Mouse (Mus musculus): ENCODE data around the gene Fkbp2. TPM values are rescaled to one million over a fixed set of nuclear protein-coding genes. Genes with fewer than 3 reads are reported as not detected.

Gene Fkbp2
- total RNA-seq, 2 experiments from 2014 or later, result 86.9 to 104 TPM

DNA sequence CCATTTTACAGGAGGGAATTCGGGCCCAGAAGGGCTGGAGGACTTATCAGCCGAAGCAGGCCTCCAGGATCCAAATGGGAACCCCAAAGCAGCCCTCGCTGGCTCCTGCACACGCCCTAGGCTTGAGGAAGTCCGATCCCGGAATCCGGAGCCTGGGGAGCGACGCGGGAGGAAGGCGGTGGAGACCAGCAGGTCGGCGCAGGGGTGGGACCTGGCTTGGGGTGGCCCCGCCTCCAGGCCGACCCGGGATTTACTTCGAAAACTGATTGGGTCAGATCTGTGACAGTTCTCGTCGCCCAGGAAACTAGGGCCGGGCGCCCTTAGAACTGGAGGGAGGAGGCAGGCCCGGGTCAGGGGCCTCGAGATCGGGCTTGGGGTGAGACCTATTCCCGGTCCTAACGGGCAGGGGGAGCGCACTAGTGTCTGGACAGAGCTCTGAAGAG, 38.0 kb downstream of the Fkbp2 start, which contains the start of gene Gpr137:
Gene Gpr137 (minus strand): TSS at position 232 of the 443 bp plus-strand sequence.
- peak; percentile 88 to 89 for DNase-seq (ENCODE audit: low spot score in 2 of 2)

DNA sequence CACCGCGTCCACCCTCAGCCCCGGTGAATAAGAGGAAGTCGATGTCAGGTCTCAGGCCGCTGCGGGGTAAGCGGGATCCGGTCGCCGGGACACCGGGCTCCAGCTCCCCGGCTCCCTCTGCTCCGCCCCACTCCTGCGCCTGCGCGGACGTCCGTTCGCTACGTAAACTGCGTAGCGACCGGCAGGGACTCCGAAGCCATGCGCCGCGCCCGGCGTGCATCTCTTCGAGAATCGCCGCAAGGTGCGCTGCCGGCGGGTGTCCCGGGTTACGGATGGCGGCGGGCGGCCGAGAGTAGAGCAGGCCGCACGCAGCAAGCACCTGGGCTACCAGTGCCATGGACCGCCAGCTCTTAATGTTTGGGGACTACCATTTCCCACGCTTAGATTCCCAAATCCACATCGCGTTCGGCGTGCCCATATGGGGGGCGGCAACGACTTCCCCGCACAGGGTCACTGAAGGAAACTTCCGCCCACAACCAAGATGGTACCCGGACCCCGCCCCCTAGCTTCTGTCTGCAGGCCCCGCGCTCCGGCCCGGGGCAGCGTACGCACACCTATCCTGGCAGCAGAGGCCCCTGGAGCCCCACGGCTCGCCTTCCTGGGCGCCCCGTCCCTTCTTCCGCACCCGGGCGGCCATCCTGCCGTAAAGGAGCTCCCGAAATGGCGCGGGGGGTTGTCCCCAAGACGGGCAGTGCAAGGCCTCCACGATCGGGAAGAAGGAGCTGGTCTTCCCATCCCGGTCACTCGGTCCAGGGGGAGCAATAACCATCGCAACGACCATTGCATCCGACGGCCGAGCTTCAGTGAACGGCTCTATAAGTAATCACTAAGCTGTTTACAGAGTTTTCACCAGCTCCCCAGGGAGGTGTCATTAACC, 38.7 kb downstream of the Fkbp2 start, which contains the start of gene Bad:
Gene Bad (plus strand): TSS at position 490 of the 877 bp plus-strand sequence.
- DNase-seq (ENCODE audit: low spot score in 2 of 2), result peak; percentile 96

DNA sequence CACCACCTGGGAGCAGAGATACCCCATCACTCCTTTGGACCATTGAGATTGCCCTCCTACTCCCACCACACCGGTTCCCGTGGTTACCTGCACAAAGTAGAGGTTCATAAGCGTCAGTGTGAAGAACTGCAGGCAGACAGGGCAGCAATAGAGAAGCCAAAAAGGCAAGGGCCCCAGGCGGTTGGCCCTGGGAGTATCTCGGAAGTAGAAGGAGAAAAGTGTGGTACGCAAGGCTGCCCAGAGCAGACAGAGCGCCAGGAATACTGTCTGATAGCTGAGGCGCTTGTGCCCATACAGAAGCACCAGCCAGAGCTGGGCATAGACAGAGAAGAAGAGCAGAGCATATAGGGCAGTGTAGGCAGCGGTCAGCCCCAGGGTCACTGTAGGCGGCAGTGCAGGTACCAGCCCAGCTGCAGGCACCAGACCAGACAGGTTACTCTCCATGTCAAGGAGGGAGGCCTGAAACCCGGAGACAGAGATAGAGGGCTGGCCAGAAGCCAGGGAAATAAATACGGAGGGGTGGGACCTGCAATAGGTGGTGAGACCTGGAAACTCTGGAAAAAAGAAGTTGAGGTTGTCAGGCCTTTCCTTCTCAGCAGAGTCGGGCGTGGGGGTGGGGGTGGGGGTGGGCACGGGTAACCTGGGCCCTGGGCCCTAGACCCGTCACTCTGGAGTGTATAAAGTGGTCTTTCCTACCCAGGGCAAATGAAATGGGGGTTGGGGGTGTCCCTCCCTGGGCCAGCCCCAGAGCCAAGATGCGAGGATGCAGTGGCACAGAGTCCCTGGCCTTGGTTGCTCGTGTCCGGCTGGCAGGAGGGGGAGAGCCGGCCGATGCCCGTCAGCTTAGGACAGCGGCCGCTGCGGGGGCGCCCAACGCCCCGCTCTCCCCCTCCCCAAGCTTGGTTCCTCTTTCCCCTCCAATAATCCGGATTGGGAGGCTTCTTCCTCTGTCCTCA, 39.6 kb downstream of the Fkbp2 start:
- DNase-seq (ENCODE audit: low spot score in 2 of 2), result no peak

DNA sequence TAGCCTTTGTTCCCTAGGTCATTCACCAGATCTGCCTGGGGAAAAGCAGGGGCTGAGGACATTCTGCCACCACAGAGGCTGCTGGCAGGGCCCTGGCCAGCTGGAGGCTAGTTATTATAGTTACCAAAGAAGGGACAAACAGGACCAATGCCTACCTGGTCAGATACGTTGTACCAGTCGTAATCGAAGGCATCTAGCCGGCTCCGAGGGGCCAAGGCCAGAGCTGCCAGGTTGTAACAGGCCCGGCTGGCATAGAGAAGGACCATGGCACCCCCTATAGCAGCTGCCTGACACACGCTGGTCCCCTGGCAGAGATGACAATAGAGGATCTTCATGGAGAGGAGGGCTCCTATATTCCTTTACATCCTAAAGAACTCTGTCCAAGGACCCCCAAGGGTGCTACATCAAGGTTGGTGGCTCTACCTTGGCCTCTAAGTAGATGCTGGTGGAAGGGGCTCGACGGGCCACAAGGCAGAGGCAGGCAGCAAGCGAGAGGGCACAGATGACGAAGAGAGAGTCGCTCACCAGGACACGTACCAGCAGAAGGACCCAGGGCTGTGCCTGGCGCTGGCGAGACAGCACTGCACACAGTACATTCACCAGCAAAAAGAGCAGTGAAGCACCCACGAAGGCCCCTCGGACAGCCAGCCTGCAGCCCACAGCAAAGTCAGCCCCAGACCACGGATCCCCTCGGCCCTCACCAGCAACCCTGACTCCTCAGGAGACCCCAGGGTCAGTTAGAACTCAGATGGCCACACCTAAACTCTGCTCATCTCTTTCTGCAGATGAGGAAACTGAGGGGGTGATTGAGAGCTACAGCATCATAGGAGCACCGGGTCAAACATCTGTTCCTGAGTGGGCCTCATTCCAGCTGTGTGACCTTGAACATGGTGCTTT, 40.9 kb downstream of the Fkbp2 start:
- no peak for DNase-seq (ENCODE audit: low spot score in 2 of 2)

DNA sequence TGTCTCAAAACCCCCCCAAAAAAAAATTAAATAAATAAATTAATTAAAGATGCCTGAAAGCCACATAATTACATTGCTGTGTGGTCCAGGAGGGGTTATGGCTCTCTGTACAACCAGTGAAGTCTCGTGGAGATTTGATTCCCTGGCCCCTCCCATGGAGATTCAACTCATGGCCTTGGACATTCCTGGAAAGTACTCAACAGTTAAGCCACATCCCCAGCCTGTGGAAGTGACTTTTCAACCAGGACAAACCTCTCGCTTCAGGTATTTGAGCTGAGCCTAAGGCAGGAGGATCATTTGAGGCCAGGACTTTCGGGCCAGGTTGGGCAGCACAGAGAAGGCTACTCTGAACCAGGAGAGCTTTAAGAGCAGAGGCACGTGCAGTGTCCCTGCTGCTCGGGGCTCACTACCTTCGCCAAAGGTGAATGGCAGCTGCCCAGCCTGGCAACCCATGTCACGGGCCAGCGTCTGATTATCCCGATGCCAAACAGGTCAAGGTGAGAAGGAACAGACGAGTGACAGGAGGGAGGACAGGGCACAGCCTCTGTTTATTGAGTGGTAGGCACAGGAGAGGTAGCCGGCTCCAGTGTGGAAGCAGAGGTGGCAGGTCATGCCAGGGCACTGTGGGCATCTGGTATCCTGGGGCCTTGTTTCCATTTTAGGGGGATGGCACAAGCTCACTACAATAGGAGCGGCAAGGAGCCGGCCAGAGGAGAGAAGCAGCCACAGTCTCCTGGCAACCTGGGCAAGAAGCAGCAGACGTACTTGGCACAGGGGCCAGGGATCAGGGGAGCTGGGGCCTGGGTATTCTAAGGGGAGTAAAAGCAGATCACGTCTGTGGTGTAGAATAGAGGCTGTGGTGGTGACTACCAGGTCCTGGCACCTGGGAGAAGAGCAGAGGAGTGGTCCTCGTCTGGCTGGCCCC, 42.5 kb downstream of the Fkbp2 start:
- DNase-seq (ENCODE audit: low spot score in 2 of 2), result no peak

DNA sequence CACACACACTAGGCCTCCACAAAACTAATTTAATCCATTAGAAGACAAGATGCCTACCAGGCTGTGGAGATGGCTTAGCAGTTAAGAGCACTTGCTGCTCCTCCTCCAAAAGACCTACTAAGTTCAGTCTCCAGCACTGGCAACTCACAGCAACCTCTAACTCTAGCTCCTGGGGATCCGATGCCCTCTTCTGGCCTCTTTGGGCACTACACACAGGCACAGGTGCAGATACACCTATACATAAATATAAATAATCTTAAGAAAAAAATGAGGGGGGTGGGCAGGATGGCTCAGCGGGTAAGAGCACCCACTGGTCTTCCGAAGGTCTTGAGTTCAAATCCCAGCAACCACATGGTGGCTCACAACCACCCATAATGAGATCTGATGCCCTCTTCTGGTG, 44.0 kb downstream of the Fkbp2 start:
- DNase-seq (ENCODE audit: low spot score in 2 of 2), result no peak

DNA sequence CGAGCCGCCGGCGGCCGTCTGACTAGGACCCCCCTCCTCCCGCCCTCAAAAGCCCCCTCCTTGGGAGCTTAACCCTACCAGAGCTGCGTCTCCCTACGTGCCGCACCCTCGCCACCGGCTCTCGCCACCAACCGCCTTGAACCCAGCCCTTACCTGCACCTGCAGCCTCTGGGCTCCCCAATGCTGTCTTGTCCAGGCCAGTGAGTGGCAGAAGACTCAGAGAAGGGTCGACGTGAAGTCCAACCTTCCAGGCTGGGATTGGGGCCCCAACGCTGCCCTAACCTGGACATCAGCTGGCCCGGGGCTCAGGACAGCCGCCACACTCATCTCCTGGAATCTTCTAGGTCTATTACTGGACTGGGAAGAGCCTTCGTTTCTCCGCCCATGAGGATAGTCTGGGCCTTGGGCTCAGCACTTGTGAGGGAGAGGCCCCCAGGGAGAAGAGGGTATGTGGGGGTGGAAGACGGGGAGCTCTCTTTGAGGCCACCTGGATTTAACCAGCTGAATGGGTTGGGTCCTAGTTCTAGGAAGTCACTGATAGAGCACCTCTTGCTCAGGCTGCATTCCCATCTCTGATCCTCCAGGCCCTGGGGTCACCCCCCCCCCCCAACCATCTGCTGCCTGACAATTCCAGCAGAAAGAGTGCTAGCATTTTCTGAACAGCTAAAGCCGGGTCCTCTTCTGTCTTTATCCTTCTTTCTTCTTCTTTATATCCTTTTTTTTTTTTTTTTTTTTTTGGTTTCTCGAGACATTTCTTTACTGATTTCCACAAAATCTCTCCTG, 45.9 kb downstream of the Fkbp2 start, which contains the start of gene Kcnk4:
Gene Kcnk4 (minus strand): TSS at position 321 of the 783 bp plus-strand sequence.
- no peak for DNase-seq (ENCODE audit: low spot score in 2 of 2)

DNA sequence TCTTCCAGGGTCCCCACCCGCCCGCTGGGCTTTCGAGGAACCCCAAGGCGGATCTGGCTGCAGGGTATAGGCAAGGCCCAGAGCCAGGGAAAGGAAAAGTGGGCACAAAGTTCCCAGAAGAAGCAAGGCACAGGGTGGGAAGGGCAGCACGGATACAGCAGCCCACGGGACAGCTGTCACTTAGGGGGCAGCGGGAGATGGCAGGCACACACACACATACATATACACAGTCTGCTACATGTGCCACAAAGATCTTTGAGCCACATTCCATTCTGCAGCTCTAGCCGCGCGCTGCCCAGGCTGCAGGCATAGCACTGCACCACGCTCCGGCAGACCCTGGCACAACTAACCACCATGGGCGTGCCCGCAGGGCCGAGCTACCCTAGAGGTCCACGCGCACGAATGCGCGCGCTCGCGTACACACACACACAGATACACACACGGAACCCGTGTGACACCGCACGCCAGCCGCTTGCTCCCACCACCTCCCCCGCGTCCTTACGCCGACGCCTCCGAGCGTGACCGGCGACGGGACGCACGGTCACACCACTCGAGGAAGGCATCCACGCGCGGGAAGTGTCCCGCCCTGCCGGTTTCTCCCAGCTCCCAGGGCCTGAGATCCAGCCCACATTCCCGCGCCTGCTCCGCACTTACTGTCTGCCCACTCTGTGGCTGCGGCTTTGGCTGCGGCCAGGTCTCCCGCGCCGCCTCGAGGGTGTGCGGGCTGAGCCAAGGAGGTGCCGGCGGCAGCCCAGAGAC, 46.7 kb downstream of the Fkbp2 start:
- DNase-seq (ENCODE audit: low spot score in 2 of 2), result no peak

DNA sequence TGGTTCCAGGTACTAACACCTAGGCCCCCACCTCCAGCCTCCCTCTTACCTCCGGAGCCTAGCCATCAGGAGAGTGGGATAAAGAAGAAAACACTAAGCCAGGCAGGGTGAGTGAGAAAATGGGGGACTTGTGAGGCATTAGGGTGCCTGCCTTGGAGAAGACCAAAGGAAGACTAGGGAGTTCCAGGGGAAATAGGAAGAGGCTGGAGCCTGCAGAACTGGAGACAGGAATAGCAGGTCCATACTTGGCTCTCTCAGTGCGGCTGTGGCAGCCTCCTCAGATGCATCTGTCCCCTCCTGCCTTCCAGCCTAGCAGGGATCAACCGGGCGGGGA, 47.2 kb downstream of the Fkbp2 start:
- no peak for DNase-seq (ENCODE audit: low spot score in 2 of 2)

DNA sequence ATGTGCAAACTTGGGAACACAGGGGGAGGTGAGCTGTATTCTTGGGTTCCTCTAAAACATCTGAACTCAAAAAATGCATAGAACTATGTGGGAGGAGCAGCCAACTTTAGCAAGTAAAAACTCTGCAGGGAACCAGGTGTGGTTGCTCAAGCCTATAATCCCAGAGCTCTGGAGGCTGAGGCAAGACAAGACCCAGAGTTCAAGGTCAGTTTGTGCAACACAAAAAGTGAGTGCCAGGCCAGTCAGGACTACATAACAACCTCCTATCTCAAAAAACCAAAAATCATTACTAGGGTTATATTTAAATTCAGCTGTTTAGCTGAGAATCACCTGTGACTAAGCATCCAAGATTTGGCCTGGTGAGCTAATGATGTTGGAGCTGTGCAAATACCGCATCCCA, 48.3 kb downstream of the Fkbp2 start:
- no peak for DNase-seq (ENCODE audit: low spot score in 2 of 2)

DNA sequence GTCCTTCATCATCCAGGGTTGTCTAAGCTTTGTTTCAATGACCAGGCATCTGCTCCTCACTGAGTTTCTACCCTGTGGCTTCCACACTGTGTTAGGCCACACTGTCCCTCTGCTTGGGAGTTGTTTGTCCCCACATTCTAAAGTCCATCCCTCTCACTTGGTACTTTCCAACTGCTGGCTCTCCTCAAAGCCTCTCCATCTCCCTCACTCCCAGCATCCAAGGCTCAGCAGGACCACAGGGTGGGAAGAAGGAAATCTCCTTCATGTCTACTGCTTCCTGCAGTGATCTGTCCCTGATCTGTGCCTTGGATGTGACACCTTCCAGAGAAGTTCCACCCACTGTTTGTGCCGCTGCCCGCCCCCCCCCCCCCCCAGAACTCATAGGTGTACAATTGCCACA, 49.3 kb downstream of the Fkbp2 start:
- no peak for DNase-seq (ENCODE audit: low spot score in 2 of 2)

DNA sequence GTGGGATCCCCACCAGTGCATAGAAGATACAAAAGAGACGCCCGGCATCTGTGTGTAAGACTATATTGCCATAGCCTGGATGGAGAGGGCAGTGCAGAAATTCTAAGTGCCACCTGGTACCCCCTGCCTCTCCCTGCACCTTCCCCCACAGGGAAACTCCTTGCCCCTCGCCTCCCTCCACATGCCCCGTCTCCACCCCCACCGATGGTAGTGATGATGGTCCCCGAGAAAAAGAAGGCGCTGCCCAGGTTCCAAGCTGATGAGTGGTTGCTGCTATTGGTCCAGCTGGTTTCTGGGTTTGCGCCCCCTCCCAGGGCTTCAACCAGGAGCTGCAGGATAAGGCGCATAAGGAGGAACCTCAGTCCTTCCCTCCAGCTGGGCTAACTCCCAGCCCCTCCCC, 52.2 kb downstream of the Fkbp2 start:
- no peak for DNase-seq (ENCODE audit: low spot score in 2 of 2)

Other genes starting within 250 kb of the Fkbp2 start
- 10 to 100 TPM; 23.2 to 25.3 TPM for gene Rps6ka4, start 139.9 kb downstream of the Fkbp2 start, total RNA-seq (2021)
- gene Ccdc88b, start 122.3 kb downstream of the Fkbp2 start, total RNA-seq (2021), result 1 to 10 TPM; 2.0 TPM
- gene Trmt112, start 70.8 kb downstream of the Fkbp2 start, total RNA-seq (2021), result 100 to 1,000 TPM in 1 of 2 experiments, 10 to 100 TPM in 1; 83.2 to 110 TPM
- 100 to 1,000 TPM; 303 to 375 TPM for gene Prdx5, start 70.4 kb downstream of the Fkbp2 start, total RNA-seq (2021)
- gene Esrra, start 58.7 kb downstream of the Fkbp2 start, total RNA-seq (2021), result 10 to 100 TPM; 38.7 to 63.0 TPM
- gene Catsperz, start 55.1 kb downstream of the Fkbp2 start, total RNA-seq (2021), result 1 to 10 TPM in 1 of 2 experiments, not detected in 1; 1.2 TPM
- gene Kcnk4, start 46.0 kb downstream of the Fkbp2 start, total RNA-seq (2021), result under 1 TPM; 0.23 to 0.35 TPM
- gene Bad, start 38.6 kb downstream of the Fkbp2 start, total RNA-seq (2021), result 10 to 100 TPM; 45.5 to 46.0 TPM
- 10 to 100 TPM; 56.4 to 56.8 TPM for gene Gpr137, start 38.0 kb downstream of the Fkbp2 start, total RNA-seq (2021)
- gene Ppp1r14b, start 5.5 kb downstream of the Fkbp2 start, total RNA-seq (2021), result 100 to 1,000 TPM; 160 to 199 TPM
- gene Plcb3, start 4.0 kb downstream of the Fkbp2 start, total RNA-seq (2021), result 10 to 100 TPM; 34.1 to 43.9 TPM
- gene Vegfb, start 7.2 kb upstream of the Fkbp2 start, total RNA-seq (2021), result 100 to 1,000 TPM in 1 of 2 experiments, 10 to 100 TPM in 1; 84.3 to 164 TPM
- gene Dnajc4, start 12.1 kb upstream of the Fkbp2 start, total RNA-seq (2021), result 10 to 100 TPM; 43.4 to 50.0 TPM
- 10 to 100 TPM; 21.5 to 24.7 TPM for gene Nudt22, start 15.6 kb upstream of the Fkbp2 start, total RNA-seq (2021)
- 10 to 100 TPM; 11.4 to 15.4 TPM for gene Trpt1, start 15.6 kb upstream of the Fkbp2 start, total RNA-seq (2021)
- gene Fermt3, start 39.0 kb upstream of the Fkbp2 start, total RNA-seq (2021), result 1 to 10 TPM; 7.4 to 8.7 TPM
- 100 to 1,000 TPM; 284 to 378 TPM for gene Stip1, start 59.5 kb upstream of the Fkbp2 start, total RNA-seq (2021)
- gene Macrod1, start 76.3 kb upstream of the Fkbp2 start, total RNA-seq (2021), result 10 to 100 TPM; 62.4 to 77.9 TPM
- gene Flrt1, start 125.2 kb upstream of the Fkbp2 start, total RNA-seq (2021), result 1 to 10 TPM; 2.1 to 9.3 TPM
- 100 to 1,000 TPM in 1 of 2 experiments, 10 to 100 TPM in 1; 96.7 to 125 TPM for gene Otub1, start 225.8 kb upstream of the Fkbp2 start, total RNA-seq (2021)
- 1,000 to 10,000 TPM; 1,005 to 1,597 TPM for gene Cox8a, start 237.1 kb upstream of the Fkbp2 start, total RNA-seq (2021)

Measured in adrenal gland, adult 18-20 months (tissue).